Mouse (Mus musculus): ENCODE results near the gene Lhx8. TPM values are rescaled to one million over a fixed set of nuclear protein-coding genes. Genes with fewer than 3 reads are reported as not detected.
A peak's percentile ranks its signal among the peaks of the same experiment; 100 is the strongest.

The Lhx8 gene
- not detected for total RNA-seq (2021)
- long read RNA-seq, experiment 1 = 0 reads
- long read RNA-seq, experiment 2 = 0 reads

GRCm38 (mm10) chr3:154330181-154331002 lies at the start of gene Lhx8:
Lhx8 (minus strand) TSS chr3:154330659.
- no peak for DNase-seq (ENCODE audit: low spot score in 2 of 2)

- no peak for DNase-seq (ENCODE audit: low spot score in 2 of 2)
Observed at GRCm38 (mm10) chr3:154373536-154373935, 43.1 kb upstream of the Lhx8 start.

GRCm38 (mm10) chr3:154372688-154373087 lies 42.2 kb upstream of the Lhx8 start:
- no peak for DNase-seq (ENCODE audit: low spot score in 2 of 2)

- peak; percentile 29 to 71 for DNase-seq (ENCODE audit: low spot score in 2 of 2)
Observed at GRCm38 (mm10) chr3:154367327-154367726, 36.9 kb upstream of the Lhx8 start.

- DNase-seq (ENCODE audit: low spot score in 2 of 2) = peak in 1 of 2 experiments; percentile 15
Observed at GRCm38 (mm10) chr3:154364604-154365209, 34.2 kb upstream of the Lhx8 start.

DNA sequence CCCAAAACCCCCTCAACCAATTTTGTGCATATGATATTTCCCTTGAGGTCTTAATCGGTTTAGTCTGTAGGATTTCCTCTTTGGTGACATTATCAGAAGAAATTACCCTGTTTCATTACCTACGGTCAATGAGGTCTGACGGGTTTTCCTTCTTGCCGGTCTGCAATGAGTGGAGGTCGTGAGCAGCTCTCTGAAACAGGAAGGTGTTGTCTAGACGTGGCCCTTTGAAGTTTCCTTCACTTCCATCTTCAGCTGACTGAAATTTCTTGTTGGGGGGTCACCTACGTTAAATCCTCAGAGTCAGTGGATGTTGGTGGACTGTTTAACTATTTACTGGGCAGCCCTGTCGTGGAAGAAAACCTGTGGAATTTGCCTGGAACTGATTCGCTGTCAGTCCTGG lies 33.0 kb upstream of the Lhx8 start:
- no peak for DNase-seq (ENCODE audit: low spot score in 2 of 2)

GRCm38 (mm10) chr3:154359231-154359630 lies 28.8 kb upstream of the Lhx8 start:
- no peak for DNase-seq (ENCODE audit: low spot score in 2 of 2)

DNA sequence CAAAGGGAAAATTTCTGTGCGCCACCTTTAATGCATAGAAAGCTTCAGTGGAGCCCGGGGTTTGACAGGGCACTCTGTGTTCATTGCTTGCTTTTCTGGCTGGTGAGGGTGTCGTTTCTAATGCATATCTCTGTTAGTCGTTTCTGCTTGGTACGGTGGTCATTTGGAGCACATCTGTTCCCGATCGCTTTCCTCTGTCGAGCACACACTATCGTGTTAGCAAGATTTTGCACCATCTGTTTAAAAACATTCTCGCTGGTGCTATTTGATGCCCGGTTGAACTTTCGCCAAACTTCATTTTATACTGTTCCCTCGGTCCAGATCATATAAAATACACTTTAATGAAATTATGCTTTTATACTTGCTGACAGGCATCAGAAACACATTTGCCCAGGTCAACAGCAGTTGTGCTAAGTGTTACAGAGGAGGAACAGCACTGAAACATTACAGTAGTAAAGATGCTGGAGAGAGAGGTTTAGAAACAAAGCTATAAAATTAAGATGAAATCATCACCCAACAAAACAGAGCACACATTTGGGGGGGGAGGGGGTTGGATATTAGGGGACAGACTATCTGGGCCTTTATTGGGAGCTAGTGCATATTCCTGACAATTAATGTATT lies 9.9 kb upstream of the Lhx8 start:
- no peak for DNase-seq (ENCODE audit: low spot score in 2 of 2)

GRCm38 (mm10) chr3:154339649-154340260 lies 9.3 kb upstream of the Lhx8 start:
- DNase-seq (ENCODE audit: low spot score in 2 of 2) = no peak

DNA sequence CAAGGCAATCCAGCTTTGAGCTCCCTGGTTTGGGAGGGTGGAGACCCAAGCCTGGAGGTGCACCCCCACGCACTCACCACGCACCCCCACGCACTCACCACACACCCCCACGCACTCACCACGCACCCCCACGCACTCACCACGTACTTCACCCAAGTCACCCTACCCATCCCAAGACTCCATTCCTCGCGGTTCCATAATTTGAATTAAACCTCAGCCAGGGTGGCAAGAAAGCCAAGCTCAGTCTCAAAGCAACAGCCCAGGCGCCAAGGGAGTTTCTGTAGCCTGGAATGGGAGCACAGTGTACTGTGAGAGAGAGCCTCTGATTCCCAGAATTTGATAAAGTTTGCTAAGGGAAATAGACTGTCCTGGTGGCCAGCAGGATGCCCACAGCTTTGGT lies 4.3 kb upstream of the Lhx8 start:
- DNase-seq (ENCODE audit: low spot score in 2 of 2) = no peak

DNA sequence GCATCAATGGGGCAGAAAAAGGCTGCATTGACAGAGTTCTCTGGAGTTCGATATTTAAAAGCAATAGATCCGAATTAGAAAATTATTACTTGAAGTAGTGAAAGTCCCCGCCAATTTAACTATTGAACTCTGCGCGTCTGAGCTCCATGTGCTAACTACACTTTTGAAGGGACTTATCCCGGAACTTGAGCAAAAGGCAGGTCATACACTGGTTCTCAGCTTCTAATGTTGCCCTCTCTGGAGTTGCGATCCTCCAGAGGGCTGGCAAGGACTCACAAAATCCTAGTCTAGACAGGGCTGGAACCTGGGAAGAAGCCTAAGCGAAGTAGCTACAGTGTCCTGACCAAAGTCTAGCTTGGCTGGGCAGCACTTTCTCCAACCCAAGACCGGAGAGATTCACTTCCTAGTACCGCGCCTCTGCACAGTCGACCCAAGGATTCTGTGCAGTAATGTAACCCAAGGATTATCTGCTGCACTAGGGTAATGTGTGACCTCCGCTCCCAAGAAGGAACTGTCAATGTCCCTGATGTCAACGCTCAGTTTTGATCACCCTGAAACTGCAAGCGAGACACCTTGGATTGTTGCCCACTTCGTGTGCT lies 3.0 kb upstream of the Lhx8 start:
- DNase-seq (ENCODE audit: low spot score in 2 of 2) = no peak

GRCm38 (mm10) chr3:154332941-154333340 lies 2.5 kb upstream of the Lhx8 start:
- DNase-seq (ENCODE audit: low spot score in 2 of 2) = no peak

DNA sequence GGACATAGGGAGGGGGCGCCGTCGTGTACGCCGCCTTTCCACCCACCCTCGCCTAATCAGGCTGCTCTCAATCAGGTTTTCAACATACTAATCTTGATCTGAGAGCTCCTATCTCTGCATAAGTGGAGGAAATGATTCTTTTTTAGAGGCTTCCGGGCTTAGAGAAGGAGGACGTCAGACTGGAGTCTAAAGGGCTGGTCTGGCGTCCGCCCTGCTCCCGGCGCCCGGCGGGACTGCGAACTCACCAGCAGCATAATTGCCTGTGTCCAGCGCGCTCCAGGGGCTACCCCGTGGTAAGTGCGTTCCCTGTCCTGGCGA lies 1.7 kb upstream of the Lhx8 start:
- DNase-seq (ENCODE audit: low spot score in 2 of 2) = no peak

GRCm38 (mm10) chr3:154331506-154332212 lies 1.2 kb upstream of the Lhx8 start:
- DNase-seq (ENCODE audit: low spot score in 2 of 2) = no peak

DNA sequence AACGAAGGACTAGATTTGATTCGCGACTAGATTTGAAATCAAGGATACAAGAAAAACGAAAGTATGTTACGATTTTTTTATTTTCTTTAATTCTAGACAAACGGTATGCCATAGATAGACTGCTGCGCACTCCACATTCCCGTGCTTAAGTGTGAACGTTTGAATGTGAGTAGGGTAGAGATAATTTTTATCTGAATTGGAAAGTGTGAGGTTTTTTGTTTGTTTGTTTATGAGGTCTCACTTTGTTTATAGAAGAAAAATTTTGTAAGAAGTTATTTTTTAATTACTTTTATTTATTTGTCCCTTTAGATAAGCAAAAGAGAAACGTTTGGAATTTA lies 513 bp upstream of the Lhx8 start:
- DNase-seq (ENCODE audit: low spot score in 2 of 2) = no peak

GRCm38 (mm10) chr3:154329323-154330180 lies 907 bp downstream of the Lhx8 start:
- DNase-seq (ENCODE audit: low spot score in 2 of 2) = no peak

DNA sequence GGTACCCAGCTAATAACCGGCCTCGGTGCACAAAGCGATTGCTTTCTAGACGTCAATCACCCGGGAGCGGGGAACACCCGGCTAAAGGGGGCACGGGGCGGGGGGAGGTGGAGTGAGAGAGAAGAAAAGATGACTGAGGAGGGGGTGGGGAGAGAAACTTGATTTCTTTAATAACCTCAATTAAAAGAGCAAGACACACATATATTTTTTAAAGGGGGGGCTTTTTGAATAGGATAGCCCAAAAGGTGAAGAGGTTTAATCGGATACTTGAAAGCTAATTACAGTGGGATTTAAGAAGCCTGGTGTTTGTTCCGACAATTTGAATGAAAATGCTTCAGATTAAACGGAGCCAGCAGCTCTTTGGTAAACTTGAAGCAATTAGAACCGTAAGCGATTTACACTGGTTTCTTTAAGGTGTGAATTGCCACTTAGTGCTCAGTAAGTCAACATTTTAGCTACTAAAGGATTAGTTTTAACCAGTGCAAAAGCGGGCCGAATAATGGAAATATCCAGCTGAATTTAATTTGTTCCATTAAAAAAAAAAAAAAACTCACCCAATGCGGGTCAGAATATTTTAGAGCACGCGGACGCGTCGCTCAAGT lies 1.6 kb downstream of the Lhx8 start:
- DNase-seq (ENCODE audit: low spot score in 2 of 2) = no peak

DNA sequence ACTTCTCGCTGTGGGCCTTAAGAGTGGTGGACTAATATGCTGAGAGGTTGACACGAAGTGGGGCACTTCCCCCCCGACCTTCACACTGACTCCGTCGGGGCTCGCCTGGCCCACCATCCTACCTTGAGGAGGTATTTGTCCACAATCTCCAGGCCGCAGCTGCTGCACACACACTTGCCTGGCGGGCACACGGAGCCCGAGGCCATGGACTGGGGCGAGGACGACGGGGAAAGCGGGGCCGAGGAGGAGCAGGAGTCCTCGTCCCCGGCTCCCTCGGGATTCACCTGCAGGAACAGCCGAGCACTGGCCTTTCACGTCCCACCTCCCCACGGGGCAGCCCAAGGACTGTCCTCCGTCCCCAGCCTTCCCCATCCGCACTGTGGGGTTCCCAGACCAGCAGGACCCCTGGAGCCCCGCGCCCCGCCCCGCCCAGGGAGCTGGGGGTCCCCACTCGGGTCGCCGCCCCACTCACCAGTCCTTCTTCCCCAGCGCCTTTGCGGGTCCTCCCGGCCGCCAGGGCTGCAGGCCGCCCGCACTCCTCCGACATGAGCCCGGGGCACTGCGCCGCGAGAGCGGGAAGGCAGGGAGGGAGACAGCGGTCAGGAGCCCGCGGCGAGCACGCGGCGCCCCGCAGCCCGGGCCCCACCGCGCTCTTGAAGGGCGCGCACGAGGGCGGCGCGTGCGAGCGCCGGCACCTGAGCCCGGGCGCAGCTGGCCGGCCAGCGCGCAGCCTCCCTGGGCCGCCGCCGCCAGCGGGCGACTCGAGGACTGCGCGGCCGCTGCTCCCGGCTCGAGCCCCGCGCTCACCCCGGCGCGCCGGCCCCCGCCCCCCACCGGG lies 2.4 kb downstream of the Lhx8 start:
- no peak for DNase-seq (ENCODE audit: low spot score in 2 of 2)
